Mouse (Mus musculus) ES-E14 (cell line): ENCODE results near the gene Gm20458.

ENCODE experiments used
- MAFK ChIP-seq: IDR thresholded peaks from 2 replicates; pipeline ENCODE4 v1.6.1; 2014; ENCODE audit warnings: mild to moderate bottlenecking, low read depth, low read length, inconsistent platforms; ENCODE audit not compliant: insufficient read depth
- ZC3H11A ChIP-seq: IDR thresholded peaks from 2 replicates; pipeline ENCODE4 v1.6.1; 2012; ENCODE audit warnings: low read depth, mild to moderate bottlenecking, inconsistent platforms, low read length, borderline replicate concordance
- ZNF384 ChIP-seq: IDR thresholded peaks from 2 replicates; pipeline ENCODE4 v1.6.1; 2012; ENCODE audit warnings: low read depth, low read length, inconsistent platforms

DNA sequence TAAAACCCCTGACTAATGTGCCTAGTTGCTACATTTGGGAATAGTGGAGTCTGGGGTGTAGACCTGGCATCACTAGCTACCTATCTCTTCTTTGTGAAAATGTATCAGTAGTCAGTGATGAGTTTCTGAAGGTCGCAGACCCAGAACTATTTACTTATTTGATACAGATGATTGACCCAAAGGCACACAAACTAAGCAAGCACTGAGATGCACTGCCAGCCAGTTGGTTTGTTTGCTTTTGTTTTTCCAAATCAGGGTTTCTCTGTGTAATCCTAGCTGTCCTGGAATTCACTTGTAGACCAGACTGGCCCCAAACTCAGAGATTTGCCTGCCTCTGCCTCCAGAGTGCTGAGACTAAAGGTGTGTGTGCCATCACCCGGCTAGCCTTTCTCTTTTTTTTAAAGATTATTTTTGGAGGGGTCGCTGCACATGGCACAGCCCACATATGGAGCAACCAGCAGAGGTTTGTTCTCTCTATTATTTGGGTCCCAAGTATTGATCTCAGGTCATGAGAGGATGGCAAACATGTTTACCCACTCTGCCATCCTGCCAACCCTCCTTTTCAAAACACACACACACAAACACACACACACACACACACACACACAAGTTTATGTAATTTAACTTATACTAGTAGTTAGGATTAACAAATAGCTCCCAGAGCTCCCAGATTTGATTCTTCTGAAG is 15.2 kb upstream of the Gm20458 start:
- TF ChIP-seq MAFK = no peak
- no peak for TF ChIP-seq ZNF384
- TF ChIP-seq ZC3H11A = no peak
